Mouse (Mus musculus) right cerebral cortex, adult 2 months (tissue): ENCODE results near the gene Pts.

ENCODE experiments used
- DNase-seq, 2 experiments: peaks; one replicate each; pipeline ENCODE4 v3.0.0; 2021 to 2022; ENCODE audit warnings: low spot score in 2 of 2

Pts gene

DNA sequence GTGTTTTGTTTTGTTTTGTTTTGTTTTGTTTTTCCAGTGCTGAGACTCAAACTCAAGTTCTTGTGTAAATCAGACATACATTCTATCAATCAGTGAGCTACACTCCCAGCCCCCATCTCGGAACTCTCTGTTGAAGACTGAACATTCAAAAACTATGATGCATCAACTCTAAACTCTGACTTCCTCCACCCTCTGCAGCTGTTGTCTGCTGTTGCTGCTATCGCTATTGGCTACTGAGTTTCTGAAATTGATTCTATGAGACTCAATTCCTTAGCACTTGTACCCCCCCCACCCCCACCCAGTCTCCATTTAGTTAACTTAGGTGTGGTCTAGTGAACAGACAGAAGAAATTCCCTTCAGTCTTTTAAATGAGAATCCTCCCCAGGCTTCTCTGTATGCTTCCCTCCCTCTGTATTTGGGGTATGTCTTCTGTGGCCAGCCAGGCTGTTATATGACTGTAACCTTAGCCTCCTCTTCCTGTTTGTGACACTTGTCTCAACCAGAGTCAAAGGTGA is 36.9 kb downstream of the Pts start:
- DNase-seq, result no peak

DNA sequence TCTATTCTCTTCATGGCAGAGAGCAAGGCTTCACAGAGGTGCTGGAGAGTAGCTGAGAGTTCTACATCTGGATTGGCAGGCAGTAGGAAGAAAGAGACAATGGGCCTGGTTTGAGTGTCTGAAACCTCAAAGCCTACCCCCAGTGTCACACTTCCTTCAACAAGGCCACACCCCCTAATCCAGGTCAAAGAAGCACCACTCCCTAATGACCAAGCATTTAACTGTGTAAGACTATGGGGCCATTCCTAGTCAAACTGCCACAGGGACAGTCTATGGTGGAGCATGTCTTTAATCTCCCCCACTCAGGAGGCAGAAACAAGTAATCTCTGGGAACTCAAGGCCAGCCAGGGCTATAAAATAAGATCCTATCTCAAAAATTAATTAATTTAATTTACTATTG is 37.7 kb downstream of the Pts start:
- DNase-seq, result no peak

DNA sequence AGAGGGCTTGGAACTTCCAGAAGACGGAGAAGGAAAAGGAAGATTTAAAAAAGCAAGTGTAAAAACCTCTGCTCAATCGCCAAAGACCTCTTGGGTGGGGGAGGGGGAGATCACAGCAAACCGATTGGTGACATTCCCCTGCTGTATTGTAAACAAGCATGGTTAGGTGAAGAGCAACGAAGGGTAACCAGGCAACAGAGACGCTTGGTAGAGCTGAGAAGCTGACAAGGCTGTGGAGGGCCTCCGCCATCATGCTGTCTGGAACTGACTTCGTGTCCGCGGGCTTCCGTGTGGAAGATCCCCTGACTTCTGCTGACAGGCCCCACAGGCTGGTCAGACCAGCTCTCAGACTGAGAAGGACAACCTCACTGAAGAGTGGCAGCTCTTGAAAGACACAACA is 43.0 kb downstream of the Pts start:
- DNase-seq, result no peak

DNA sequence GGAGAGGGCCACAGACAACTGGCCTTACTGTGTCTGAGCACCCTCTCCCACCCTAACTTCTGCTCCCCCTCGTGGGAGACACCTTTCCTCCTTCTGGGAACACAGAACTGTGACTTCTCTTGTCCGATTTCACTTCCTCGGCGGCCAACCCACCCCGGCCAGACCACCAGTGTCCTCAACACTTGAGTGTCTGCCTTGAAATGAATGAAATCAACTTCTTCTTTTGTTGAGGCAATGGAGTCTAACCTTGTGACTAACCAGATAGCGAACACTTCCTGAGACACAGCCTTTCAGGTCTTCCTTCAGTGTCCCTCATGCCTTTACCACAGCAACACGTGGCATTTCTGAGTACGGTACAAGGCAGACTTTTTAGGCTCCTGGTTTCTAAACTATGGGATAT is 45.8 kb downstream of the Pts start:
- no peak for DNase-seq

DNA sequence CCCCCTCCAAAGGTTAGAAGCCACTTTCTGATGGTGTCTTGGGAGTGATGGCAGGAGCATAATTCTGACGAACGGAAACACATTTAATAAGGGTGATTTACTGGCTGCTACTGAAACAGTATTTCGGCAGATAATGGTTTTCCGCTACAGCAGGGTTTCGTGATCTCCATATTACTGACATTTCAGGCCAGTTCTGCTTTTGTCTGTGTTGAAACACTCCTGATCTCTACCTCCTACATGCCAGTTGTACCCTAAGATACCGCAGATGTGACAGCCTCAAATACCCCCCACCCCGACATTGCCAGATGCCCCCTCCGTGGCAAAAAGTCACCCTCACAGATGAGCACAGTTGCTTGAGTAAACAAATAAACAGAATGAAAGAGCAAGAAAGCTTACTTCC is 49.0 kb downstream of the Pts start:
- no peak for DNase-seq

DNA sequence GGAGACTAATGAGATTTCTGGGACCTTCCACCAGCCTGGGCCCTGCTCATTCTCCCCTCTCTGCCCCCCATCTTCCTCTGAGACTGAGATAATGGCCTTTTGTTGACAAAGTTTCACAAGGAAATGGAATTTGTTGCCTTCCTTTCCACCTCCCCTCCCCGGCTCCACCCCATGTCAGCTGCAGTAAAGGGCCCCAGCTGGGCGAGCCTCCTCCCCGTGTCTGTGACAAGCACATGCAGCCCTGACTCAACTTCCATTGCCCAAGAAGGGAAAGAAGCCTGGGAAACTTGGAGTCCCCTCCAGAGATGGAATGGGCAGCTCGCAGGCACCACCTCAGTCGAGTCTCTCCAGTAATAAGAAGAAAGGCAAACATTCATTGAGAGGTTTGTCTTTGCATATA is 49.7 kb downstream of the Pts start:
- no peak for DNase-seq

DNA sequence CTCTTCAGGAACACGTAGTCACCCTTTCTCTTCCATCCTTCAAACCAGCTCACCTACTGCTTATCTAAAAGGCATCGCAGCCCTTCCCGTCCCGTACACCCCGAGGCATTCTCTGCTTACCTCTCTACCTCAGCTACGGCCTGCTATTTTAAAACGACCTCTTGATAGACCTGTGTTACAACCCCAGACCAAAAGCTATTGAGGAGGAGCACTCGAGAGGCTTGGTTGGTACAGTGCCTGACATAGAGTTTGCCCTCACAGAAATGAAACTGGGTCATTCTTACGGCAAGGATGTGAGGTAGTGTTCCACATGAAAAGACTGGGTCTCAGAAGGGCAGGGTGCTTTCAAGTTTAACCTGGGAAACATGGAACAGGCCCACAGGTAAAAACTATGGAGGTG is 51.3 kb downstream of the Pts start:
- DNase-seq, result no peak

DNA sequence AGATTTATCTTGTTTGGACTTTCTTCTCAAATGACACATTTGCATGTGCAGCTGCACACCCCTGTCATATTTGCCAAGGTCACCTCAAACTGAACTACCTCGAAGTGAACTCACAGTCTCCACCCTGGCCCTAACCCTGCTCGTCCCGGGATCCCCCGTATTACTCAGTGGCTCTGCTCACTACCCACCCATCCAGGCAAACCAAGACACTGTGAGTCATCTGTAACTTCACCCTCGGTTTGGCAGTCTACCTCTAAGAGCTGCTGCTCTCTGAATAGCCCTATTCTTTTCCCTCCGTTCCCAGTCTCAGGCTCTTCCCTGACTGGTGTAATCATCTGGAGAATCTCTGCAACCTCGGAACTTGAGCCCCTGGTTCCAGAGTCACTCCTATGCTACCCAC is 51.9 kb downstream of the Pts start:
- DNase-seq, result no peak

DNA sequence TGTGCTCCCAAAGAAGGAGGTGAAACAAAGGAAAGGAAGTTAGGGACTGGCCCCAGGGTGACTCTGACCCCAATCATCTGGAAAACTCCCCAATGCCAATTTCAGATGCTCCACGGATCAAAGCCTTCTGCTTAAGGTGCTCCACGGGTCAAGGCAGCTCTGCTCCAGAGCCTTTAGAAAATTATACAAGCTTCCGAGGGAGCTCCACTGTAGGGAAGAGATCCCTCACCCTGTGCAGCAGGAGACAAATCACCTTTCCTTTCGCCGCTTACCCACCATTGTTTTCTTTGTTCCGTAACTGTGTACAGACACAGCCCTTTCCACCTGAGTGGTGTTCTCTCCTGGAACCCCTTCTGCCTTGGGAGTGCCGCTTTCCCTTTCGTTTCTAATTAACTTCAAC is 52.8 kb downstream of the Pts start:
- DNase-seq, result no peak

DNA sequence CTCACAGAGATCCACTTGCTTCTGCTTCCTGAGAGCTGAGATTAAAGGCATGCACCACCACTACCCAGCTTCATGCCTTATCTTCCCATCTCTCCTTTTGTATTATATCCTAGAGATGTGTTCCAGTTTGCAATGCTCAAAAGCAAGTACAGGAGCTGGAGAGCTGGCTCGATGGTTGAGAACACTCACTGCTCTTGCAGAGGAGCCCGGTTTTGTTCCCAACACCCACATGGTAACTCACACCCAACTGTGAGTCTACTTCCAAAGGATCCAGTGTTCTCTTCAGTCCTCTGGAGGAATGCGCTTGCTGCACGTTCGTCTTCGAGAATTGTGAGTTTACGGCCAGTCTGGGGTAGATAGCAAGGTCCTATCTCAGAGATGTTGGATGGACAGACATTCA is 53.2 kb downstream of the Pts start:
- no peak for DNase-seq
